Mouse (Mus musculus) ES-E14 (cell line): ENCODE data around the gene Tnfaip1.

Experiments
- CHD2 ChIP-seq: IDR thresholded peaks from 2 replicates; pipeline ENCODE4 v1.6.1; 2014; ENCODE audit warnings: mild to moderate bottlenecking, low read depth, low read length, inconsistent platforms
- HCFC1 ChIP-seq: IDR thresholded peaks from 2 replicates; pipeline ENCODE4 v1.6.1; 2012; ENCODE audit warnings: low read length, inconsistent platforms, borderline replicate concordance; ENCODE audit not compliant: insufficient read depth
- MAFK ChIP-seq: IDR thresholded peaks from 2 replicates; pipeline ENCODE4 v1.6.1; 2014; ENCODE audit warnings: mild to moderate bottlenecking, low read depth, low read length, inconsistent platforms; ENCODE audit not compliant: insufficient read depth
- ZC3H11A ChIP-seq: IDR thresholded peaks from 2 replicates; pipeline ENCODE4 v1.6.1; 2012; ENCODE audit warnings: low read depth, mild to moderate bottlenecking, inconsistent platforms, low read length, borderline replicate concordance
- ZNF384 ChIP-seq: IDR thresholded peaks from 2 replicates; pipeline ENCODE4 v1.6.1; 2012; ENCODE audit warnings: low read depth, low read length, inconsistent platforms

DNA sequence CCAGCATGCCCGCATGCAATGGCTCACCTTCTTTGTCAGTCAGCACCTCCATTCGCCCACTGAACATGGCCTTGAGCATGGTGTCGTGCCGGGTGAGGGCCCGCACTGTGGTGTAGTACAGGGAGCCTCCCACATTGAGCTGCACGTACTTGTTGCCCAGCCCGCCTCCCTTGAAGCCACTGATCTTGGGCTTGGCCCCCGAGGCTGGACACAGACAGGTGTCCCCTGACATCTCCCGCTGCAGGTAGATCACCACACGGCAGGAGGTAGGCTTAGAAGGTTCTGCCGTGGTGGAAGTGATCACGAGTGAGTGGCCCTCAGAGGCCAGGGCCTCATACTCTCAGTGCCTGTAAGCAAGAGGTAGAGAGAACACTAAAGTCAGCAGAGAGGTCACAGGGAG lies 6.1 kb downstream of the Tnfaip1 start:
- no peak for TF ChIP-seq ZC3H11A
- no peak for TF ChIP-seq CHD2
- TF ChIP-seq MAFK: no peak
- TF ChIP-seq HCFC1: no peak
- TF ChIP-seq ZNF384: no peak
